Mouse (Mus musculus) heart, postnatal 0 days (tissue): ENCODE results near the gene Adam23. TPM values are rescaled to one million over a fixed set of nuclear protein-coding genes. Genes with fewer than 3 reads are reported as not detected.

Experiments
- ATAC-seq: fragments of 200-750 bp; cut with Nextera tagmentation; 2 replicates; pipeline ENCODE4 v1.8.0; 2017; ENCODE audit warnings: low read depth, moderate number of reproducible peaks, moderate library complexity; ENCODE audit not compliant: insufficient read depth
- DNase-seq: peaks from one replicate; pipeline ENCODE4 v3.0.0-alpha.2; 2016; ENCODE audit warnings: low spot score
- H3K27ac ChIP-seq: fragments of 300-500 bp; sonication (generic); 2 replicates; pipeline ENCODE4 v1.5.1; 2014; ENCODE audit warnings: low read depth, mild to moderate bottlenecking
- H3K27me3 ChIP-seq: fragments of 300-500 bp; sonication (generic); 2 replicates; pipeline ENCODE4 v1.6.1; 2014; ENCODE audit warnings: low read length, mixed read lengths; ENCODE audit not compliant: control insufficient read depth, insufficient read depth
- H3K36me3 ChIP-seq: fragments of 300-500 bp; sonication (generic); replicated peaks from 2 replicates; pipeline ENCODE4 v1.6.1; 2014; ENCODE audit warnings: low read length, mixed read lengths; ENCODE audit not compliant: control insufficient read depth, insufficient read depth
- H3K4me1 ChIP-seq: fragments of 300-500 bp; sonication (generic); 2 replicates; pipeline ENCODE4 v1.6.1; 2014; ENCODE audit warnings: antibody characterized with exemption; ENCODE audit not compliant: control insufficient read depth, insufficient read depth
- H3K4me2 ChIP-seq: fragments of 300-500 bp; sonication (generic); 2 replicates; pipeline ENCODE4 v1.6.1; 2014; ENCODE audit warnings: low read depth, mild to moderate bottlenecking, low read length, moderate library complexity
- H3K4me3 ChIP-seq: fragments of 300-500 bp; sonication (generic); 2 replicates; pipeline ENCODE4 v1.5.1; 2014; ENCODE audit warnings: low read depth, low read length
- H3K9ac ChIP-seq: fragments of 300-500 bp; sonication (generic); replicated peaks from 2 replicates; pipeline ENCODE4 v1.6.1; 2014; ENCODE audit warnings: low read depth, low read length, mixed read lengths
- H3K9me3 ChIP-seq: fragments of 300-500 bp; sonication (generic); replicated peaks from 2 replicates; pipeline ENCODE4 v1.6.1; 2016; ENCODE audit warnings: low read length; ENCODE audit not compliant: control insufficient read depth
- CTCF ChIP-seq: IDR thresholded peaks from 2 replicates; pipeline ENCODE4 v1.5.1; 2016; ENCODE audit warnings: antibody characterized with exemption, control low read depth, low read depth
- EP300 ChIP-seq: IDR thresholded peaks from 2 replicates; pipeline ENCODE4 v1.6.1; 2016; ENCODE audit warnings: antibody characterized with exemption, low read depth
- WGBS: fragments of 180-500 bp; shearing (Covaris S2); extraction: QIAGEN DNeasy Blood & Tissue Kit; methylation state at CpG from one replicate; pipeline ENCODE4 v1.1.7; 2014; 5-methylcytosine and 5-hydroxymethylcytosine counted together
- polyA plus RNA-seq: library from polyadenylated mRNA; unstranded; fragments of >200 nt; fragmentation: Nextera tagmentation; extraction: Ambion mirVana; gene quantifications from 2 replicates; pipeline ENCODE4 v1.2.1, GENCODE M21; 2015
- total RNA-seq: library from RNA; depleted of rRNA; stranded (reverse); fragments of >200 nt; gene quantifications from 2 replicates; pipeline ENCODE4 v1.2.3, GENCODE M21; 2014; ENCODE audit warnings: low replicate concordance

The Adam23 gene
- total and polyA plus RNA-seq, 2 experiments from 2014 or later, result 0.72 to 3.7 TPM

GRCm38 (mm10) chr1:63445149-63445609 lies 512 bp upstream of the Adam23 start:
- ATAC-seq, result no peak
- H3K36me3 ChIP-seq, result no peaks in the 10 kb centered on the region
- H3K4me2 ChIP-seq, result peak overlapping the region; percentile 98
- no peak for DNase-seq
- no peak overlapping the region for H3K27ac ChIP-seq
- no peak for TF ChIP-seq EP300
- no peak for TF ChIP-seq CTCF
- H3K4me3 ChIP-seq, result peak overlapping the region; percentile 65
- 46% methylated on average over 10 of the region's 10 CpGs for WGBS
- H3K27me3 ChIP-seq, result peaks cover 24% of the 10 kb centered on the region
- H3K4me1 ChIP-seq, result 0 out of 2 replicates have a peak, but pooled peaks cover 3% of the 10 kb centered on the region
- no peak overlapping the region for H3K9ac ChIP-seq
- H3K9me3 ChIP-seq, result no peaks in the 10 kb centered on the region

GRCm38 (mm10) chr1:63446047-63446704 lies 485 bp downstream of the Adam23 start:
- Histone ChIP-seq H3K4me2 (peak overlapping the region; percentile 98), H3K36me3 (no peaks in the 10 kb centered on the region), H3K4me3 (peak overlapping the region; percentile 65), H3K27me3 (peaks cover 24% of the 10 kb centered on the region), H3K27ac (no peak overlapping the region), H3K9me3 (no peaks in the 10 kb centered on the region), H3K9ac (peak overlapping the region; percentile 41; the same call in 1 of the 2 replicates), H3K4me1 (0 out of 2 replicates have a peak, but pooled peaks cover 3% of the 10 kb centered on the region)
- peak; percentile 30 for ATAC-seq
- TF ChIP-seq EP300 (no peak), CTCF (no peak)
- under 1% methylated on average over 60 of the region's 68 CpGs for WGBS
- no peak for DNase-seq

DNA sequence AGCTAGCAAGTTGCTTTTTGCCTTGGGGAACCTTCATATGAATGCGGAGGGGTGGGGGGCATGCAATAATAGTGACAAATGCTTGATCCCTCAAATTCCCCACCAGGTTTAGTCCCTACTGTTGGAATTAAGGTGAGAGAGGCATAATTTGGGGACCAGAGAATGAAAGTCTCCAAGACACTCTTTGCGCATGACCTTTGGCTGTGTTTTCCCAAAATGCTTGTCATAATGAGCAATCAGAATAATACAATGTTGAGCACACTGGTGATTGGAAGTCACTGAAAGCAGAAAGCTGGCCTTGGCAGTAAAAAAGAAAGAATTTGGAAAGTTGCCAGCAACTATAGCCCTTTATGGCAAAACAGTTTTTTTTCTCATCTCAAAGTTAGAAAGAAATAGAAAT lies 1.0 kb downstream of the Adam23 start:
- Histone ChIP-seq H3K4me1 (0 out of 2 replicates have a peak, but pooled peaks cover 3% of the 10 kb centered on the region), H3K27me3 (peaks cover 24% of the 10 kb centered on the region), H3K4me2 (peak overlapping the region; percentile 98), H3K9ac (peak overlapping the region; percentile 41; the same call in 1 of the 2 replicates), H3K36me3 (no peaks in the 10 kb centered on the region), H3K27ac (no peak overlapping the region), H3K4me3 (peak overlapping the region; percentile 65), H3K9me3 (no peaks in the 10 kb centered on the region)
- DNase-seq (no peak), ATAC-seq (no peak)
- TF ChIP-seq EP300, result no peak
- TF ChIP-seq CTCF, result no peak
- 86% methylated on average over 2 of the region's 2 CpGs for WGBS

GRCm38 (mm10) chr1:63450091-63450490 lies 4.4 kb downstream of the Adam23 start:
- H3K9me3 ChIP-seq, result no peaks in the 10 kb centered on the region
- no peak overlapping the region for H3K4me3 ChIP-seq
- 0 out of 2 replicates have a peak, but pooled peaks cover 3% of the 10 kb centered on the region for H3K4me1 ChIP-seq
- H3K36me3 ChIP-seq, result no peaks in the 10 kb centered on the region
- H3K27ac ChIP-seq, result no peak overlapping the region
- H3K4me2 ChIP-seq, result no peak overlapping the region
- WGBS, result 61% methylated on average over 4 of the region's 4 CpGs
- H3K27me3 ChIP-seq, result peaks cover 21% of the 10 kb centered on the region
- DNase-seq (no peak), ATAC-seq (no peak)
- TF ChIP-seq CTCF, result no peak
- no peak for TF ChIP-seq EP300
- no peak overlapping the region for H3K9ac ChIP-seq

GRCm38 (mm10) chr1:63453332-63453887 lies 7.7 kb downstream of the Adam23 start:
- 25% methylated on average over 5 of the region's 5 CpGs for WGBS
- Histone ChIP-seq H3K4me2 (no peak overlapping the region), H3K9ac (no peak overlapping the region), H3K36me3 (no peaks in the 10 kb centered on the region), H3K4me1 (no peaks in the 10 kb centered on the region), H3K4me3 (no peak overlapping the region), H3K27me3 (0 out of 2 replicates have a peak, but pooled peaks cover 2% of the 10 kb centered on the region), H3K9me3 (no peaks in the 10 kb centered on the region), H3K27ac (no peak overlapping the region)
- DNase-seq (no peak), ATAC-seq (no peak)
- TF ChIP-seq EP300 (no peak), CTCF (no peak)
